Mouse (Mus musculus) fibroblast of lung, adult 2 months (primary cell): ENCODE data around the gene Fbxl18.
"Not testable (repeated sequence)": the region's sequence is repeated elsewhere in the genome, so short reads cannot be mapped to it uniquely, and the experiment has no call there.

Source experiments
- DNase-seq: peaks from one replicate; pipeline ENCODE4 v3.0.0-alpha.2; 2011; ENCODE audit warnings: low read depth

Fbxl18 gene

GRCm38 (mm10) chr5:142899932-142900533 lies 4.8 kb upstream of the Fbxl18 start:
- DNase-seq = no peak

- DNase-seq = no peak
Observed at GRCm38 (mm10) chr5:142899057-142899601, 3.9 kb upstream of the Fbxl18 start.

GRCm38 (mm10) chr5:142898316-142898715 lies 3.1 kb upstream of the Fbxl18 start:
- no peak for DNase-seq

GRCm38 (mm10) chr5:142897568-142898248 lies 2.5 kb upstream of the Fbxl18 start:
- no peak for DNase-seq

GRCm38 (mm10) chr5:142896713-142897112 lies 1.5 kb upstream of the Fbxl18 start:
- no peak for DNase-seq

- DNase-seq = no peak
Observed at GRCm38 (mm10) chr5:142896192-142896591, 971 bp upstream of the Fbxl18 start.

GRCm38 (mm10) chr5:142891396-142891795 lies 3.8 kb downstream of the Fbxl18 start:
- DNase-seq = no peak

GRCm38 (mm10) chr5:142887533-142887932 lies 7.7 kb downstream of the Fbxl18 start:
- DNase-seq = not testable (repeated sequence)

GRCm38 (mm10) chr5:142886761-142887160 lies 8.5 kb downstream of the Fbxl18 start:
- DNase-seq = no peak

GRCm38 (mm10) chr5:142886181-142886580 lies 9.0 kb downstream of the Fbxl18 start:
- no peak for DNase-seq

GRCm38 (mm10) chr5:142882471-142882870 lies 12.8 kb downstream of the Fbxl18 start:
- DNase-seq = no peak

GRCm38 (mm10) chr5:142881936-142882335 lies 13.3 kb downstream of the Fbxl18 start:
- DNase-seq = no peak

- no peak for DNase-seq
Observed at GRCm38 (mm10) chr5:142880806-142881516, 14.3 kb downstream of the Fbxl18 start.

- DNase-seq = no peak
Observed at GRCm38 (mm10) chr5:142880246-142880645, 15.0 kb downstream of the Fbxl18 start.

- peak; percentile 49 for DNase-seq
Observed at GRCm38 (mm10) chr5:142879318-142880175, 15.7 kb downstream of the Fbxl18 start.

GRCm38 (mm10) chr5:142878570-142878969 lies 16.7 kb downstream of the Fbxl18 start:
- no peak for DNase-seq

GRCm38 (mm10) chr5:142877337-142878280 lies 17.6 kb downstream of the Fbxl18 start:
- peak; percentile 54 for DNase-seq

GRCm38 (mm10) chr5:142876896-142877295 lies 18.3 kb downstream of the Fbxl18 start:
- DNase-seq = no peak

GRCm38 (mm10) chr5:142875513-142875905 lies 19.7 kb downstream of the Fbxl18 start:
- DNase-seq = no peak

- no peak for DNase-seq
Observed at GRCm38 (mm10) chr5:142874791-142875512, 20.3 kb downstream of the Fbxl18 start.
